Mouse (Mus musculus) erythroblast, embryonic 14.5 days (primary cell): ENCODE measurements around the gene Brms1l. TPM values are rescaled to one million over a fixed set of nuclear protein-coding genes. Genes with fewer than 3 reads are reported as not detected.

Source experiments
- H3K27me3 ChIP-seq: 2 replicates; pipeline ENCODE4 v1.6.1; 2012; ENCODE audit warnings: inconsistent platforms; ENCODE audit not compliant: control insufficient read depth
- H3K36me3 ChIP-seq: 2 replicates; pipeline ENCODE4 v1.6.1; 2012; ENCODE audit warnings: mild to moderate bottlenecking, inconsistent platforms; ENCODE audit not compliant: control insufficient read depth
- H3K4me1 ChIP-seq: 2 replicates; pipeline ENCODE4 v1.6.1; 2012; ENCODE audit warnings: inconsistent platforms; ENCODE audit not compliant: control insufficient read depth
- H3K4me3 ChIP-seq: replicated peaks from 2 replicates; pipeline ENCODE3; 2012; ENCODE audit warnings: moderate library complexity, mild to moderate bottlenecking, inconsistent platforms
- H3K9me3 ChIP-seq: 2 replicates; pipeline ENCODE4 v1.6.1; 2012; ENCODE audit warnings: low read length, inconsistent platforms, mixed read lengths; ENCODE audit not compliant: control insufficient read depth
- GATA1 ChIP-seq: IDR thresholded peaks from 2 replicates; pipeline ENCODE4 v1.6.1; 2012; ENCODE audit warnings: low read length, inconsistent platforms, mixed read lengths
- TAL1 ChIP-seq: IDR thresholded peaks from 3 replicates; pipeline ENCODE4 v1.6.1; 2012; ENCODE audit warnings: low read length, inconsistent platforms, mixed read lengths
- polyA plus RNA-seq: library from polyadenylated mRNA; stranded (reverse); fragments of >175 nt; gene quantifications from 2 replicates; pipeline ENCODE4 v1.2.3, GENCODE M21; 2012

Gene Brms1l
- polyA plus RNA-seq, 1 experiment, result 8.1 TPM

DNA sequence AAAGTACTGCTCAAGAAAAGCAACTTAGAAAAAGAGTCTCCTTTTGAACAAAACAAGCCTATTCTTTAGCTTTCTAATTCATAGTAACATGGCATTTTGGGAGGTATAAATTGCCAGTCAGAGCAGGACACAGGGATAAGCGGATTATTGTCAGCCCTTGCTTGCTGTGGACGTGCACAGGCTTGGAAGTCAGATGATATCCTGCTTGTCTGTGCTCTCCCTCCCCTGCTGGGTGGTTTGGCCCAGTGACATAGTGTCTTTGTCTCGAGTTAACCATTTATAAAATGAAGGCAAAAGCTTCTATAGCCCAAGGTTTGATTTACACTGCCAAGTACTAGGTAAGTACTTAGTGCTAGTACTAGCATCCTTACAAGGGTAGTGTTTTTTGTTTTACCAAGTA, 76.0 kb downstream of the Brms1l start:
- no peak for TF ChIP-seq GATA1
- TF ChIP-seq TAL1, result no peak
- Histone ChIP-seq H3K4me3 (no peak overlapping the region), H3K27me3 (no peaks in the 10 kb centered on the region), H3K36me3 (no peaks in the 10 kb centered on the region), H3K9me3 (peaks cover 2% of the 10 kb centered on the region; the same call in 1 of the 2 replicates), H3K4me1 (no peaks in the 10 kb centered on the region)

DNA sequence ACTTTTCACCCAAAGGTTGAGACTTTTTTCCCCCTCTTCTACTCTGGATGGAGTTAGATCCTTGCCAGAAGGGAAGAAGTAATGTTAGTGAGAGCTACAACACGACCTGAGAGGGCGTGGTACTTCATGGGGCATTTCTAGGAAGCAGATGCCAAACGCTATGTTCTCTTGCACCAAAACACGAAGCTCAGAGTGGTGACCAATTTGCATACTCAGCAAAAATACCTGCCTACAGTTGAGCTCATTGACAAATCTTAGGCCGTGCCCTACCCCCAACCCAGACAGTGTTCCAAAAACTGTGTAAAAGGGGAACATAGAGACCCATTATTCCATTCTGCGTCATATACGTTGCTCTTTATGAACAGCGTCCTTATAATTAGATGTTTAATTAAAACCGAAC, 77.1 kb downstream of the Brms1l start:
- TF ChIP-seq GATA1 (no peak), TAL1 (no peak)
- no peak overlapping the region for H3K4me3 ChIP-seq
- H3K4me1 ChIP-seq, result no peaks in the 10 kb centered on the region
- H3K9me3 ChIP-seq, result peaks cover 2% of the 10 kb centered on the region; the same call in 1 of the 2 replicates
- no peaks in the 10 kb centered on the region for H3K27me3 ChIP-seq
- no peaks in the 10 kb centered on the region for H3K36me3 ChIP-seq

DNA sequence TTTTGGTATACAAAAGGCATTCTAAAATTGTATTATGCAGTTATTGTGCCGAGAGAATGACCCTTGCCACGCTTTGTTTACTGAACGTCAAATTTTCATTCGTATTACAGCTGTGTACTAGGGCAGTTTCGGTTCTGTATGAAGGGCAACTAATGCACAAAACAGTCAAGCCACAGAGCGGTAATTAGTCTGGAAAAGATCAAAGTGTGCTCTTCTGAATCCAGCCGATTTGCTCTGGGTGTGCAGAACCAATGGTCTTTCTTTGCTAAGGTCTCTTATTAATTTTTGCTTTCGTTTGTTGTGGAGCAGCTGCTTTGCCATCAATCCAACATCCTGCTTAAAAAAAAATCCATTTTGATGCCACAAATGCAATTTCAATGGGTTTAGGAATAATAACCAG, 80.1 kb downstream of the Brms1l start:
- no peaks in the 10 kb centered on the region for H3K27me3 ChIP-seq
- no peaks in the 10 kb centered on the region for H3K36me3 ChIP-seq
- TF ChIP-seq GATA1 (no peak), TAL1 (no peak)
- no peaks in the 10 kb centered on the region for H3K4me1 ChIP-seq
- peaks cover 2% of the 10 kb centered on the region; the same call in 1 of the 2 replicates for H3K9me3 ChIP-seq
- no peak overlapping the region for H3K4me3 ChIP-seq

DNA sequence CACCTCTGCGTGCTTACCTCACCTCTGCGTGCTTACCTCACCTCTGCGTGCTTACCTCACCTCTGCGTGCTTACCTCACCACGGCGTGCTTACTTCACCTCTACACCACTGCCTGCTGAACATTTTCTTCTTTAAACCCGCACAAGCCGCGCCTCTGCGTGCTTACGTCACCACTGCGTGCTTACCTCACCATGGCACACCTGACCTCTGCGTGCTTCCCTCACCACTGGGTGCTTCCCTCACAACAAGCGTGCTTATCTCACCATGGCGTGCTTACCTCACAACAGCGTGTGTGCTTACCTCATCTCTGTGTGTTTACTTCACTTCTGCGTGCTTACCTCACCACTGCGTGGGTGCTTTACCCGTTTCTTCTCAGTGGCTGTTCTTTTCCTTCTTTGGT, 80.9 kb downstream of the Brms1l start:
- no peak for TF ChIP-seq GATA1
- no peak for TF ChIP-seq TAL1
- H3K4me1 ChIP-seq, result no peaks in the 10 kb centered on the region
- H3K9me3 ChIP-seq, result peaks cover 2% of the 10 kb centered on the region; the same call in 1 of the 2 replicates
- no peak overlapping the region for H3K4me3 ChIP-seq
- H3K27me3 ChIP-seq, result no peaks in the 10 kb centered on the region
- H3K36me3 ChIP-seq, result no peaks in the 10 kb centered on the region

Other genes with a start within 250 kb of the Brms1l start
- gene Insm2, start 236.9 kb upstream of the Brms1l start, polyA plus RNA-seq, result not detected in 2 replicates
- gene Ralgapa1, start 15.2 kb upstream of the Brms1l start, polyA plus RNA-seq, result 0.83 and 1.7 TPM in 2 replicates